Mouse (Mus musculus) ES-Bruce4 (cell line): ENCODE data around the gene St8sia2. TPM values are rescaled to one million over a fixed set of nuclear protein-coding genes. Genes with fewer than 3 reads are reported as not detected.

Experiments
- H3K27ac ChIP-seq: 2 replicates; pipeline ENCODE4 v1.5.1; 2012; ENCODE audit warnings: low read length, inconsistent platforms; ENCODE audit not compliant: insufficient read depth
- H3K27me3 ChIP-seq: 2 replicates; pipeline ENCODE4 v1.6.1; 2012; ENCODE audit warnings: mild to moderate bottlenecking, low read length, inconsistent platforms; ENCODE audit not compliant: control insufficient read depth, poor library complexity, insufficient read depth, severe bottlenecking
- H3K36me3 ChIP-seq: 2 replicates; pipeline ENCODE4 v1.6.1; 2012; ENCODE audit warnings: inconsistent platforms, mild to moderate bottlenecking, low read length, moderate library complexity; ENCODE audit not compliant: control insufficient read depth, poor library complexity, insufficient read depth, severe bottlenecking
- H3K4me1 ChIP-seq: one replicate; pipeline ENCODE4 v1.8.1; 2011; ENCODE audit warnings: low read length; ENCODE audit not compliant: control insufficient read depth, insufficient read depth
- H3K4me3 ChIP-seq: 2 replicates; pipeline ENCODE4 v1.5.1; 2011; ENCODE audit warnings: low read depth, mild to moderate bottlenecking, low read length
- H3K9ac ChIP-seq: 2 replicates; pipeline ENCODE4 v1.6.1; 2012; ENCODE audit warnings: low read depth, mild to moderate bottlenecking, inconsistent platforms; ENCODE audit not compliant: poor library complexity, severe bottlenecking
- H3K9me3 ChIP-seq: replicated peaks from 2 replicates; pipeline ENCODE4 v1.6.1; 2012; ENCODE audit warnings: mild to moderate bottlenecking, low read length, inconsistent platforms; ENCODE audit not compliant: control insufficient read depth, poor library complexity, insufficient read depth, severe bottlenecking
- CTCF ChIP-seq: IDR thresholded peaks from one replicate; pipeline ENCODE4 v1.8.1; 2011; ENCODE audit warnings: low read depth, low read length
- EP300 ChIP-seq: IDR thresholded peaks from 2 replicates; pipeline ENCODE4 v1.6.1; 2011; ENCODE audit warnings: low read depth, low read length; ENCODE audit not compliant: insufficient read depth
- POLR2A ChIP-seq: IDR thresholded peaks from one replicate; pipeline ENCODE4 v1.8.1; 2011; ENCODE audit warnings: low read length; ENCODE audit not compliant: insufficient read depth
- polyA plus RNA-seq: library from polyadenylated mRNA; stranded (reverse); fragments of >200 nt; gene quantifications from 2 replicates; pipeline ENCODE4 v1.2.4, GENCODE M21; 2011; ENCODE audit warnings: low read depth; ENCODE audit not compliant: missing spikeins, insufficient read depth, insufficient read length

St8sia2 gene
- polyA plus RNA-seq, 1 experiment: 0.81 TPM

GRCm38 (mm10) chr7:73954441-73954840, 59.0 kb downstream of the St8sia2 start:
- no peaks in the 10 kb centered on the region for H3K36me3 ChIP-seq

DNA sequence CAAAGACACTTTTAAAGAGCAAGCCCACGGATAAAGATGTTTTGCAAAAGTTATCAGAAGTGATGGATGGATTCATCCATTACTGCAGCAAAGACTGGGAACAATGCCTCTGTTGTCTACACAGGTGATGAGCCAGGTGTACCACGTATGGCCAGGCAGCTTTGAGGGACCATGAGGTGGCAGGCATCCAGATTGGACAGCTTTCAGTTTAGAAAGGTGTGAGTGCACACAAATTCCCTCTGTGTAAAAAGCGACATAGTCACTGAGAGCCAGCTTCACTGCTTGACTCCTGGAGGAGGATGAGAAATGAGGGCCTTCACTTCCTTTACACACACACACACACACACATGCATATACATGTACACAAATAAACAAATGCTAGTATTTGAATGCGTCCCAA, 60.4 kb downstream of the St8sia2 start:
- H3K36me3 ChIP-seq: no peaks in the 10 kb centered on the region

More at GRCm38 (mm10) chr7:73954441-73954840, 59.0 kb downstream of the St8sia2 start:
- Histone ChIP-seq H3K4me1 (no peaks in the 10 kb centered on the region), H3K27ac (no peak overlapping the region), H3K27me3 (no peaks in the 10 kb centered on the region), H3K9ac (no peak overlapping the region), H3K4me3 (no peak overlapping the region), H3K9me3 (no peaks in the 10 kb centered on the region)
- TF ChIP-seq CTCF (no peak), POLR2A (no peak), EP300 (no peak)

DNA sequence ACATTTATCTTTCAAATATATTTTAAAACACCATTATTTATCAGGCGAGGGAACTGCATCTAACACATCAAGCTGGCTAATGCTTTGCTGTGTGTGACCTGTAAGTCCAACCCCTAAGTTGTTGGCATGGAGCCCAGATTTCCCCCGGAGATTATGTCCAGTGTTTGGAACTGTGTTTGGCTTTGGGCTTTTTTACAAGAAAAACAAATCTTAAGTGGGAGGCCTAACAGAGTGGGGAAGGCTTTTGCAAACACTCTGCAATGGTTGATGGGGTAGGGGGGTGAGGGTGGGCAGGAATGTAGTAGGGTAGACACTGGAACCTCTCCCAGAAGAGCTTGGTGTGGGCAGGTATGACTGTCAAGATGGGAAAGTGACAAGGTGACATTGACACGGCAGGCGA, 71.8 kb downstream of the St8sia2 start:
- no peak overlapping the region for H3K27ac ChIP-seq
- H3K36me3 ChIP-seq: no peaks in the 10 kb centered on the region

More for the DNA sequence above, 60.4 kb downstream of the St8sia2 start:
- H3K27ac ChIP-seq: no peak overlapping the region
- no peaks in the 10 kb centered on the region for H3K9me3 ChIP-seq
- TF ChIP-seq EP300: no peak
- TF ChIP-seq CTCF: no peak
- TF ChIP-seq POLR2A: no peak
- H3K4me1 ChIP-seq: no peaks in the 10 kb centered on the region
- H3K4me3 ChIP-seq: no peak overlapping the region
- H3K9ac ChIP-seq: no peak overlapping the region
- H3K27me3 ChIP-seq: no peaks in the 10 kb centered on the region

GRCm38 (mm10) chr7:73939236-73939635, 74.3 kb downstream of the St8sia2 start:
- Histone ChIP-seq H3K27me3 (no peaks in the 10 kb centered on the region), H3K9me3 (no peaks in the 10 kb centered on the region), H3K9ac (no peak overlapping the region), H3K4me3 (no peak overlapping the region), H3K36me3 (no peaks in the 10 kb centered on the region), H3K4me1 (no peaks in the 10 kb centered on the region), H3K27ac (no peak overlapping the region)
- no peak for TF ChIP-seq CTCF
- TF ChIP-seq POLR2A: no peak
- TF ChIP-seq EP300: no peak

More for the DNA sequence above, 71.8 kb downstream of the St8sia2 start:
- H3K4me3 ChIP-seq: no peak overlapping the region
- no peak for TF ChIP-seq EP300
- TF ChIP-seq CTCF: no peak
- TF ChIP-seq POLR2A: no peak
- no peak overlapping the region for H3K9ac ChIP-seq
- H3K4me1 ChIP-seq: no peaks in the 10 kb centered on the region
- no peaks in the 10 kb centered on the region for H3K27me3 ChIP-seq
- H3K9me3 ChIP-seq: no peaks in the 10 kb centered on the region

DNA sequence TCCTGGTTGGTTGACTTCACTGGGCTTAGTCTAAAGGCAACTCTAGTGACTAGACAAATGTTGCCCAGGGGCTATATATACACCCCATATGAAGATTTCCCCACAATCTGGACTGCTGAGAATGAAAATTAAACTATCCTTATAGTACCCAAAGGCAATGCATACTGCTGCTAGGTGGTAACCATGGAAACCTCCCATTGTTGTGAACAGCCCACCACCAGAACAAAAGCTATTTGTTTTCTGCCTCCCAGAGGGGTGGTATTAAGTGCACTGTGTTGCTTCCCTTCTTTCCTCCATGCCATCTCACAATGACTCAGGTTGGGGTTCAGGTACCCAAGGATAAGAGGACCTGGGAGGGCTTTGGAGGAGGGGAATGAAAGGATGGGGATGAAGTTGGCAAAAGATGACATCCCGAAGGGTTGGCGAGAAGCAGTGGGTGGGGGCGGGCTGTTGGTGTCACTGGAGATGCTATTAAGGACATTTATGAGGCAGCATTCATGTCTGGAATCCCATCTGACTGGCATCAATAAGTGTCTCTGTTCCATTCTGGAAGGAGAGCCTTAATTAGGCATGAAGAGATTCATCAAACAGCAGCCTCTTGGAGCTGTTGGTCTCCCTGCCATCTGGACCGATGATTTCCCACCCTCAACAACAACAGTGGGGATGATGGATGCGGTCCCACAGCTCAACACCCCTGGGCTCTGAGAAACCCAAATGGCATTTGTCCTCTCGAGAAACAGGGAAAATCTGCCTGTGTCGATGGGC, 75.3 kb downstream of the St8sia2 start:
- no peak overlapping the region for H3K27ac ChIP-seq
- no peaks in the 10 kb centered on the region for H3K9me3 ChIP-seq
- TF ChIP-seq EP300: no peak
- no peak for TF ChIP-seq CTCF
- no peak for TF ChIP-seq POLR2A
- no peak overlapping the region for H3K4me3 ChIP-seq
- H3K27me3 ChIP-seq: no peaks in the 10 kb centered on the region
- H3K4me1 ChIP-seq: no peaks in the 10 kb centered on the region
- no peaks in the 10 kb centered on the region for H3K36me3 ChIP-seq
- no peak overlapping the region for H3K9ac ChIP-seq

DNA sequence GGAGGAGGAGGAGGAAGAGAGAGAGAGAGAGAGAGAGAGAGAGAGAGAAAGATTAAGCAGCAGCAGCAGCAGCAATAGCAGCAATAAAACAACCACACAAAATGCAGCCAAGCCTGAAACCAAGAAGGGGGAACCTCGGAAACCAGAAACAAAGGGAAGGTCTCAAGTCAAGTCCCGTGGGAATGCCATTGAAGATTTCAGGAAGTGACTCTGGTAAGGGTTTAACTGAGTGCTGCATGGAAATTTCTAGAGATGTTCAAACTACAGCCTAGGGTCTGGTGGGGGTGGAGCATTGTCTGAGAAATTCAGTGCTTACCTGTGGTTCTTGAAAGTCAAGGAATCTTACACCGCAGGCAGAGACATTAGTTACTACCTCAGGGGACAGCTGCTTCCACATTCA, 77.4 kb downstream of the St8sia2 start:
- no peaks in the 10 kb centered on the region for H3K4me1 ChIP-seq
- no peaks in the 10 kb centered on the region for H3K9me3 ChIP-seq
- H3K9ac ChIP-seq: no peak overlapping the region
- H3K4me3 ChIP-seq: no peak overlapping the region
- H3K36me3 ChIP-seq: no peaks in the 10 kb centered on the region
- no peak for TF ChIP-seq POLR2A
- TF ChIP-seq CTCF: no peak
- TF ChIP-seq EP300: no peak
- no peaks in the 10 kb centered on the region for H3K27me3 ChIP-seq
- no peak overlapping the region for H3K27ac ChIP-seq

- no peaks in the 10 kb centered on the region for H3K9me3 ChIP-seq
- H3K27ac ChIP-seq: no peak overlapping the region
- no peak overlapping the region for H3K9ac ChIP-seq
- TF ChIP-seq CTCF: no peak
- no peak for TF ChIP-seq POLR2A
- H3K4me1 ChIP-seq: no peaks in the 10 kb centered on the region
- H3K36me3 ChIP-seq: no peaks in the 10 kb centered on the region
- H3K4me3 ChIP-seq: no peak overlapping the region
- H3K27me3 ChIP-seq: no peaks in the 10 kb centered on the region
These were observed 77.8 kb downstream of the St8sia2 start for GRCm38 (mm10) chr7:73935703-73936102.
